Mouse (Mus musculus): ENCODE results near the gene Prkce. TPM values are rescaled to one million over a fixed set of nuclear protein-coding genes. Genes with fewer than 3 reads are reported as not detected.

Gene Prkce
- polyA plus RNA-seq, 1 experiment = 5.0 TPM

DNA sequence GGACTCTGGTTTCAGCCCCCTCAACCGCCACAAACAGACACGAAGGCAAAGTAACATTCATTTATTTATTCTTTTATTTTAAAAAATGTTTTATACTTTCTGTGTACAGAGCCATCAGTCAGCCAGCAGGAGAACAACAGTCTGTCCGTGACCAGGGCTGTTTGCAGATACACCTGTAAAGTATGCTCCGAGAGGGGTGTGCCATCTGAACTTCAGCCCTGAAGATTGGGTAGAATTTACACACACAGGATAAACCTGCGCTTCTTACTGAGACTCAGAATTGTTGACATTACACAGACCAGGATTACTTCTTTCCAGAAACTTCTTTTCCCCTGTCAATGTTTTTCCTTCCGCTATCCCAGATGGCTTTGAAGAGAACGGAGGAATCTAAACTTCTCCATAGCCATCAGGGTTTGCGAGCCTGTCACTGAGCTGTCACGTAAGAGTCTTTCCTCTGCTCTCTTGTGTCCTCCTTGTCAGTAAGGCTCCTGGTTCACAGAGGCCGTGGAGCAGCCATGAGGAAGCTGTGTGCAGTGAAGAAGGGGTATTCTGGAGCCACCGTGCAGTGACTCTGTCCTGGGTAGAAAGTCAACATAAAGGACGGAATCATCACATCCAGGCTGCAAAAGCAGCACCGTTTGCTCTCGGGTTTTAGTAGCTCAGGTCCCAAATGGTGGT lies 286.2 kb downstream of the Prkce start:
- TF ChIP-seq GATA1 (IDR thresholded peaks at IDR 0.05; ENCODE audit: low read length) = no peak

DNA sequence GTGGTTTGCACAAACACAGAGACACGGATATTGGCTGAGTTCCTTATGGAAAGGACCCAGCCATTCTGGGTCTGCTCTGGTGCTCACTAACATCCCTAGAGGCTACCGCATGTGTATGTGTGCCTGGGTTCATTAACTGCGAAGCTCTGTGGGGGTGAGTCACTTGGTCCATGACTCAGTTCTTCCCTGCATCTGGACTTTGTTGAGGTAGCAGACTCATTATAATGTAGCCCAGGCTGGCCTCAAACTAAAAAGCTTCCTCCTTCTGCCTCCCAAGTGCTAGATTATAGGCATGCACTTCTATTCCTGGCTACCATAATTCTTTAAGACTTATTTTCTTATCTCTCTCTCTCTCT lies 286.7 kb downstream of the Prkce start:
- TF ChIP-seq GATA1 (IDR thresholded peaks at IDR 0.05; ENCODE audit: low read length) = no peak

DNA sequence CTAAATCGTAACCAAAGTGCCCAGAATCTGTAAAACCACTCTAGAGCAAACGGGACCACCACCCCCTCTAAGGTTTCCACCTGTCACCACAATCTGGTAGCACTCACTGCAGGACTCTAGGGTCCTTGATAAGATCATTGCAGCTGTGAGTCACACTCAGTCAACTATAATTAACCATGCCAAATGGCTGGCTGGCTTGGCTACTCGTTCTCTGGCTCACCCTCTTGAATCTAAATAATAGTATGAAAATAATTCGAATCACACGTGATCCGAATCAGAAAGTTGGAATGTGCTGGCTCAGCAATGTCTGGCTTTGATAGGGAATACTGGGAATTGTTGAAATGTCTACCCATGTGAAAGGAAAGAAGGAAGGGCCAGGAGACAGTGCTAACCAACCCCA lies 288.9 kb downstream of the Prkce start:
- TF ChIP-seq GATA1 (IDR thresholded peaks at IDR 0.05; ENCODE audit: low read length) = no peak

DNA sequence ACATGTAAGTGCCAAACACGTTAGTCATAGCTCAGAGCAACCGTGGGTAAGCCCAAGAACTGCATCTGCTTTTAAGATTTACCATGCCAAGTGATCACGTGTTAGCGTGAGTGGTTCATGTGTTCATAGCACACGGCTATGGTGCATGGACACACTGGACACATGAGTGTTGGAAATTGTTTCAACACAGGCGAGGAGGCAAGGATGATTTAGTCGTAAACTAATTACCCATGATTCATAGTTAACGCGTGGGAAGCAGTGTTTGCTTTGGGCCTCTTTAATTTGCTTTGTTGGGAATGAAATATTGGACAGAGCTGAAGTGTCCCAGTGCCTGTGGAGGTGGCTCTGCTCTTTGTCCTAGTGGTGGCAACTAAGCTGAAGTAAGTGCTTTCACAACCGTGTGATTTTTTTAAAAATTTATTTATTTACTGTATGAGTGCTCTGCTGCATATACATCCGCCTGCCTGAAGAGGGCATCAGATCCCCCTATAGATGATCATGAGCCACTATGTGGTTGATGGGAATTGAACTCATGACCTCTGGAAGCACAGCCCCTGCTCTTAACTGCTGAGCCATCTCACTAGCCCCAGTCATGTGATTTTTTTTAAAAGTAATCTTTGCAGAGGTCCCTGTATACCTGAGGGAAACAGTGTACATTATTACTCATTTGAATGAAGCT lies 290.9 kb downstream of the Prkce start:
- no peak for TF ChIP-seq GATA1 (IDR thresholded peaks at IDR 0.05; ENCODE audit: low read length)

DNA sequence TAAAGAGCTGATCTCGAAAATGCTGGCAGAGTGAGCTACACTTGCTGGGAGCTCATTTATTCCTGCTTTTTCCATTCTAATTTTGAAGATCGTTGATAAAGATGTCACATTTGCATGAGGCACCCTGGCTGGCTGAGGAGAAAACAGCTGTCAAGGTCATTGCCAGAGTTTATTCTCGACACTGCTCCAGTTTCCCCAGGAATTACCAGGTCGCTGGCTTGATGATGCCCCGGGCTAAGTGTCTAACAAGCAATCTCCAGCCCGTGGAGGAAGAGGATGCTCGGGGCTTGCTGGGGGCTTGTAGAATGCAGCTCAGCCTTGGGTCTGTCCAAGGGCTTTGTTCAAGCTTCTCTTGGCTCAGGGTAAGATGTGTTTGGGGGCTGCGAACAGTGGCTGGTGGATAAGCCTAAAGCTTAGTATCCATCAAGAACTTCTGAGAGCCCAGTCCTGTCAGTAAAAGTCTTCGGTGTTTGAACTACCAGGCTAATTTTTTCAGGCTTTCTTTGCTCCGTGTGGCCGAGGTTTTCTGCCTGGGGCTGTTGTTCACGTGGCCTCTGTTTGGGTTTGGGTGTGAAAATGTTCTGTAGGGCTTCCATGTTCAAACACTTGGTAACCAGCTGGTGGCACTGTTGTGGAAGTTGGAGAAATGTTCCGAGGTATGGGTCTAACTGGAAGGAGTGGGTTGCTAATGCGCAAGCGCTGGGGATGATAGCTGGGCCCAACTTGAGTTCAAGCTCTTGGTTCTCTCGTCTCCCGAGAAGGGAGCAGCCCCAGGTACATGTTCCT lies 293.3 kb downstream of the Prkce start:
- no peak for TF ChIP-seq GATA1 (IDR thresholded peaks at IDR 0.05; ENCODE audit: low read length)

DNA sequence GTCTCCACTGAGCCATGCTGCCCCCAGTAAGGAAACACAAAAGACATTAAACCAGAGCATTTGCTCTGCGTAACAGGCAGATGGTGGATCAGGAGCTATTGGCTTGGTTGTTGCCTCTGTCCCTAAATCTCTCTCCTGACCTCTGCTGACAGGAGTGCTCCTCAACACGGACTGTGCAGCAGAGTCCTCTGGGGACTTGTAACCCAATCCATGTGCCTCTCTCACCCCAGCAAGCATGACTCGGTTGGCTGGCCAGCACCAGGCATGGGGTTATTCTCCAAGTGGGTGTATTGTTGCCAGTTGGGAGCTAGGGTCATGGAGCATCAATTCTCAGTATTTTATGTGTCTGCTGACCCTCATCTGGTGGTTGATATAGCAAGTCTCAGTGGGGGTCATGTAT lies 295.8 kb downstream of the Prkce start:
- no peak for TF ChIP-seq GATA1 (IDR thresholded peaks at IDR 0.05; ENCODE audit: low read length)

DNA sequence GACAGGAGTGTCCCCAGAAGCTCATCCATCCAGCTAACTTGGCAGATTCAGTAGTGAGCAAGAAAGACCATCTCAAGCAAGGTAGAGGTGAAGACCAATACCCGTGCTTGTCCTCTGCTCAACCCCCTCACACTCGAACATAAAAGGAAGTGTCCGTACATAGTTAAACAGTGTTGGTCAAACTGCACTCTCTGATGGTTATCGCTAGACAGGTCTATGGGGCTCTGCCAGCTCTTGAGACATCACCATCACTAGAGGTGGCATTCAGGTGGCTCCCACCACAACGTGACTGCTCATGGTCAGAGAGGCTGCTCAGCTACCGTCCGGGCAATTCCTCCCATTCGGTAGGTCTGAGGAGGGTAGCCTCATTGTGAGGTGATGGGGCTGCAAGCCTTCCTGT lies 296.6 kb downstream of the Prkce start:
- TF ChIP-seq GATA1 (IDR thresholded peaks at IDR 0.05; ENCODE audit: low read length) = no peak

DNA sequence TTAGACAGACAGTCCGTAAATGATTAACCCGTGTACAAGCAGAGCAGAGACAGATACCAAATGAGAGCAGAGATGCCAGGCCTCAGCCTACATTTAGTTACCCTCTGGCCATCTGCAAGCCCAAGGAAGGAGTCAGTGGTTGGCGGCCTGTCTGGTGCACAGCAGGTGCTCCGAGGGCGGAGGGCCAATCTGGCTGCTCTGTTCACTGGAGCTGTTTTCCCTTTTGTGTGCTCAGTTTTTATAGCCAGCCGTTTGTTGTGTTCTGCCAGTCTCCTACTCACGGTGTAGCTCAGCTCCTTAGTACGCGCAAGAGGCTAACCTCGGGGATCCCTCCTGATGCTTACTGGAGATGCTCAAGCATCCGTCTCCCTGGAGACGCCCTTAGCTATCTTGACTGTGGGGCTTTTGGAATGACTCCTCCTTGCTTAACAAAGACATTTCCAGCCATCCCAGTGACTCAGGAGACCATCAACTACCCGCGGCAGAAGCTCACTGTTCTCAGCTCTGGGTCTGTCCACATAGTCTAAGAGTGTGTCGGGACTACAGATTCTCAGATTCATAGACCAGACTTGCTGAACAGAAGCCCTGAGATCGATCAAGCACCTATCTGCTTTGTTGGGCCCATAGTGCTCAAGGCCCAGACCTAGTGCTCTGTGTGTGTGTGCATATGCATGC lies 297.2 kb downstream of the Prkce start:
- no peak for TF ChIP-seq GATA1 (IDR thresholded peaks at IDR 0.05; ENCODE audit: low read length)

DNA sequence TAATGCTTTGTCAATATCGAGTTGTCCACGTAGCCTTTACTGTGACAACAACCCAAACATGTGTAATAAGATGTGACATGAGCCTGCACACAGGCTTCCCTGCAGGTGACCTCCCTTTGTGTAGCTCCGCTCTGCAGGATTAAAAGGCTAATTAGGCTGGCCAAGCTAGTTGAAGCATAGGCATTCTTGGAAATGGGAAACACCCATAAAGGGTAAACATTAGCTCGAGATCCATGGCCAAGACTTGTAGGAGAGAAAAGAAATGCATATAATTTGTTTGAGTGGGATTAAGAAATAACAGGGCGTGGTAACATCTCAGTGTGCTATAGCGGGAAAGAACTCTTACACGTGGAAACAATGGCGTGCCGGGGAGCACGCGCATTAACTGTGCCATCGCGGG lies 298.3 kb downstream of the Prkce start:
- no peak for TF ChIP-seq GATA1 (IDR thresholded peaks at IDR 0.05; ENCODE audit: low read length)

DNA sequence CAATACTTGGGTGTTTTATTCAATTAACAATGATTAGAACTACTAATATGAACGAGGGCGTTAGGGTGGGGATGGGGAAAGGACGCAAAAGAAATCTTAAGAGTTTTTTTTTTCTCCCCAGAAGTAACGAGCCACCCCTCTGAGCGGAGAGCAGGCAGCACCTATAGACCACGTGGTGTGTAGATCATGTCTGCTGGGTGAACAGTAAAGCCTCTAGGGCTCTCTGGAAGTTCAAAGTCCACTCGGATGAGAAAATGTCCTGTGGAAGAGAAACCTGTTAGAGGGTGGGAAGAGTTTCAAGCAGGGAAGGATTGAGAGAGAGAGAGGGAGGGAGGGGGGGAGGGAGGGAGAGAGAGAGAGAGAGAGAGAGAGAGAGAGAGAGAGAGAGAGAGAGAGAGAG lies 298.8 kb downstream of the Prkce start:
- TF ChIP-seq GATA1 (IDR thresholded peaks at IDR 0.05; ENCODE audit: low read length) = no peak

DNA sequence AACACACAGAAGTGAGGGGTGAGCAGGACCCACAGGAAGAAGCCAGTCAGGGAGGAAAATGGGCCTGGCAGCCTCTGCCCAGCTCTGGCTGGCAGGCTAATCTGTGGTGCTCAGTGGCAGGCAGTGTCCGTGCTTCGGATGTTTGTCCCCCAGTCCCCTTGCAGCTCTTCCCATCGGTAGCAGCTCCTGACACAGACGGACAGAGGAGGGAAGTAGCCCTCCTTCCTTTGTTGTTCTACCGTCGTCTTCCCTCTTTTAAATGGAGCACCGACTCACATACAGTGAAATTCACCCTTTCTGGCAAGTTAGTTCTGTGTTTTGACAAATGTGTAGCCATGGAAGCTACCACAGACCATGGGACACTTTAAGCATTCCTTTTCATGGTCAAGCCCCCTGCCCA lies 299.3 kb downstream of the Prkce start:
- no peak for TF ChIP-seq GATA1 (IDR thresholded peaks at IDR 0.05; ENCODE audit: low read length)

DNA sequence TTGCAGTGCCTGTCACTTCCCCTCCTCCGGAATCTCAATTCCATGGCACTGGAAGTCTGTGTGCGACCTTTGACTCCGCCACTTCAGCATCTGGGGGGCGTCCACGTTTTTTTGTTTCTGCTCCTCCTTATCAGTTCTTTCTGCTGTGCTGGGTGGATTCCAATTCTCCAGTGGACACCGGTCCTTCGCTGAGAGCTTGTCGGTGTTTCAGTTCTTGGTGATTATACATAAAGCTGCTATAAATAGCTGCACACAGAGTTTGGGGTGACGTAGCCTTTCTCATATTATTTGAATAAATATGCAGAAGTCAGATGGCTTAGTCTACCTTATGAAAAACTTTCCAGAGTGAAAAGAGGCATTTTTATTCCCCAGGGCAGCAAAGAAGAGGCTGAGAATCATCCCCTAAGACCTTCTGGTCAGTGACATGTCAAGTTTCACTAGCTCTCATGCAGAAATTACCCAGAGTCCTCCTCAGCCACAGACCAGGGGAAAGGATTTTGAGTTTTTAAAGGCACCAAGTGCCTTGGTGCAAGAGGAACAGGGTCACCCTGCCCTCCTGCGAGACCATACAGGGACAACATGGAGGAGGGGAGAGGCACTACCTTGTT lies 299.8 kb downstream of the Prkce start:
- TF ChIP-seq GATA1 (IDR thresholded peaks at IDR 0.05; ENCODE audit: low read length) = no peak

DNA sequence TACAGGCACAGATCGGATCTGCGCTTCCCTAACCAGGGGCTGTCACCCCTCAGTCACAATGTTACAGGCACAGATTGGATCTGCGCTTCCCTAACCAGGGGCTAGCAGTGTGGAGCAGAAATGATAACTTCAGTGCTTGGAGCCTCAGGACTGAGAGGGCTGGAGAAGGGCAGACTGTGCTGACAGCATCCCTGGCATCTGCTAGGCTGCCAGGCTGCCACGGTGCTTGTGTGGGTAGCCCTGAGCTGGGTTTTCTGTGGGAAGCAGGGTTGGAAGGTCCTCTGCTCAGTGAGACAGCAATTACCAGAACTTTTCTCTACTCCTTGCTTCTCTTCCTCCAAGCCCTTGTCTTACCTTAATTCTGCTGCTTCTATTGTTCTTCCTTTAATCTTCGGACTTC lies 300.4 kb downstream of the Prkce start:
- no peak for TF ChIP-seq GATA1 (IDR thresholded peaks at IDR 0.05; ENCODE audit: low read length)

DNA sequence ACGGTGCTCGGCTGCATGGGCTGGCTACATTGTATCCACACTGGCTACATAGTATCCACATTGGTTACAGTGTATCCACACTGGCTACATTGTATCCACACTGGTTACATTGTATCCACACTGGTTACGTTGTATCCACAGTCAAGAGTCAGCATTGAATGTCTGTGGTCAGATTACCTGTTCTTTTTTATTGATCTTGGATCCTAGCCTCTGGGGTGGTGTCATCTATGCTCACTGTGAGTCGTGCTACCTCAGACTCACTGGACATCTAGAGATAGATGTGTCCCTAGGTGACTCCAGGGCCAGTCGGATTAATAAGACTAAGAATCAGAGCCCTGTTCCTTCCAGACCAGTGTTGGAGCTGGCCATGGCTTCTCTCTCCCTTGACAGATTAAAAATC lies 302.6 kb downstream of the Prkce start:
- no peak for TF ChIP-seq GATA1 (IDR thresholded peaks at IDR 0.05; ENCODE audit: low read length)

DNA sequence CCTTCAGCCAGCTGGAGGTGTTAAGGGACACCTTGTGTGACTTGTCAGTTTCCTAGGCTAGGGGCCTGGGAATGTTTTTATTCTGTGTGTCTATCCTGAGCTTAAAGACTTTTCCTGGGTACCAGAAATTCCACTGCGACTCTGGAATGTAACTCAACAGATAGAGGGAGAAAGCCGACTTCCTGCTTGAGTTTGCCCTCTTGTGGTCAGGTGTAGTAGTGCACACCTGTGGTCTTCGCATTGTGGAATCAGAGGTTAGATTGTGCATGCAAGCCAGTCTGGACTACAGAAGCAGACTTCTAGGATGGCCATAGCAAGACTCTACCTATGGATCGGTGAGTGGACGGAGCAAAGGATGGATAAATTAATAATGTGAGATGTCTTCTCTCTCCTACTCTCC lies 304.1 kb downstream of the Prkce start:
- TF ChIP-seq GATA1 (IDR thresholded peaks at IDR 0.05; ENCODE audit: low read length) = no peak

DNA sequence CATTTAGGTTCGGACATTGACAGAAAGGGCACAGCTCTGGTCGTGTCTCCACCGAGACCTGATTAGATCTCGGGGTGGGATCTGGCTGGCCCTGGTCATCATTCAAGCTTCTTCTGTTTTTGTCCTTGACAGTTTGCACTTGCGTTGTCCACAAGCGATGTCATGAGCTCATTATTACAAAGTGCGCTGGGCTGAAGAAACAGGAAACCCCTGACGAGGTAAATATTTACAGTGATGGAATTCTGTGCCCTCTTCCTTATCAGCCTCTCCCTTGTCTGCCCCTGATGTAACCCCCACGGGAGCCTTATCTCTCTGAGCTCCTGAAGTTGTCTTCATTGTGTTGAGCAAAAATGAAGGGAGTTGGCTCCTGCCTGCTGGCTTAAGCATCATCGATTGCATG lies 309.1 kb downstream of the Prkce start:
- TF ChIP-seq GATA1 (IDR thresholded peaks at IDR 0.05; ENCODE audit: low read length) = no peak
